Mouse (Mus musculus): ENCODE measurements around the gene Abca16. TPM values are rescaled to one million over a fixed set of nuclear protein-coding genes. Genes with fewer than 3 reads are reported as not detected.

Gene Abca16
- not detected in 2 replicates for polyA plus RNA-seq (2015; fragmentation: Nextera tagmentation; extraction: Ambion mirVana)

DNA sequence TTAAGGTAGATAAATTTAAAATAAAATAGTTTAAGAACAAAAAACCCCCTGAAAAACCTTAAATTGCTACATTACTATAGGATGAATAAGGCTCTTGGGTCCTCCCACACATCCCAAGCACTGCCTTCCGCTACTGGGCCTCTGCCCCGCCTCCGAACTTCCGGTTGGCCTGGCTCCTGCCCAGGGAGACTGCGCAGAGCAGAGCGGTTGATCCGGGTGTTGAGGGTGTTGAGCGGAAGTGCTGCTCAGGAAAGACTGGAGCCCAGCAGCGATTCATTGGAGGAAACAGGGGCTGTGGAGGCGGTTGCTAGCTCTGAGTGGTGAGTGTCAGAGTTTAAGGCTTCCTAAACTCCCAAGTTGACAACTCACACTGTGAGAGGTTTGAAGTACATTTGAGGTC, at the start of gene Abca16:
TSS of gene Abca16 (plus strand) at position 201 of the 400 bp plus-strand sequence.

Other genes starting within 250 kb of the Abca16 start
- not detected in 2 replicates for gene Anks4b, start 235.8 kb upstream of the Abca16 start, polyA plus RNA-seq (2015; fragmentation: Nextera tagmentation; extraction: Ambion mirVana)
- gene Crym, start 207.5 kb upstream of the Abca16 start, polyA plus RNA-seq (2015; fragmentation: Nextera tagmentation; extraction: Ambion mirVana) = 0.58 and 0.71 TPM in 2 replicates
- not detected in 2 replicates for gene Abca14, start 205.7 kb upstream of the Abca16 start, polyA plus RNA-seq (2015; fragmentation: Nextera tagmentation; extraction: Ambion mirVana)
- not detected in 2 replicates for gene Abca15, start 81.0 kb upstream of the Abca16 start, polyA plus RNA-seq (2015; fragmentation: Nextera tagmentation; extraction: Ambion mirVana)
- gene Uqcrc2, start 225.5 kb downstream of the Abca16 start, polyA plus RNA-seq (2015; fragmentation: Nextera tagmentation; extraction: Ambion mirVana) = 109 and 119 TPM in 2 replicates